Mouse (Mus musculus): ENCODE measurements around the gene Dcps. TPM values are rescaled to one million over a fixed set of nuclear protein-coding genes. Genes with fewer than 3 reads are reported as not detected.
A peak's percentile ranks its signal among the peaks of the same experiment; 100 is the strongest.

The Dcps gene
- 10 to 100 TPM; 19.4 to 20.6 TPM for total RNA-seq (2021)
- long read RNA-seq, experiment 1, transcript Dcps-201 (6 exons, 1,274 nt), result major isoform, 10 of 11 reads
- long read RNA-seq, experiment 1, partial matches to known transcripts, result 1 of 11 reads
- long read RNA-seq, experiment 1, other reads (novel, unspliced or antisense), result 0 of 11 reads
- long read RNA-seq, experiment 2, transcript Dcps-201 (6 exons, 1,274 nt), result major isoform, 33 of 38 reads
- long read RNA-seq, experiment 2, partial matches to known transcripts, result 3 of 38 reads
- long read RNA-seq, experiment 2, other reads (novel, unspliced or antisense), result 2 of 38 reads

GRCm38 (mm10) chr9:35175251-35176123 is at the start of gene Dcps:
Gene Dcps (minus strand): TSS chr9:35176061.
- peak; percentile 87 to 89 for DNase-seq (ENCODE audit: low spot score in 2 of 2)

GRCm38 (mm10) chr9:35223466-35223865 is 47.6 kb upstream of the Dcps start:
- no peak for DNase-seq (ENCODE audit: low spot score in 2 of 2)

GRCm38 (mm10) chr9:35217963-35218362 is 42.1 kb upstream of the Dcps start:
- DNase-seq (ENCODE audit: low spot score in 2 of 2), result no peak

- DNase-seq (ENCODE audit: low spot score in 2 of 2), result no peak
Observed at GRCm38 (mm10) chr9:35211573-35212511, 36.0 kb upstream of the Dcps start.

- DNase-seq (ENCODE audit: low spot score in 2 of 2), result peak; percentile 96 to 98
Observed at GRCm38 (mm10) chr9:35210542-35211474, 34.9 kb upstream of the Dcps start, which contains the start of gene Foxred1. Gene Foxred1 (minus strand): TSS chr9:35211055.

- DNase-seq (ENCODE audit: low spot score in 2 of 2), result no peak
Observed at GRCm38 (mm10) chr9:35204421-35204820, 28.6 kb upstream of the Dcps start.

GRCm38 (mm10) chr9:35203536-35203935 is 27.7 kb upstream of the Dcps start:
- no peak for DNase-seq (ENCODE audit: low spot score in 2 of 2)

- DNase-seq (ENCODE audit: low spot score in 2 of 2), result no peak
Observed at GRCm38 (mm10) chr9:35200529-35201060, 24.7 kb upstream of the Dcps start.

- DNase-seq (ENCODE audit: low spot score in 2 of 2), result peak; percentile 96 to 97
Observed at GRCm38 (mm10) chr9:35199772-35200471, 24.1 kb upstream of the Dcps start, which contains the start of the genes Srpr and Tirap. Gene Srpr (plus strand): TSS chr9:35200175. Gene Tirap (minus strand): TSS chr9:35200291.

GRCm38 (mm10) chr9:35198945-35199771 is 23.3 kb upstream of the Dcps start:
- DNase-seq (ENCODE audit: low spot score in 2 of 2), result no peak

- DNase-seq (ENCODE audit: low spot score in 2 of 2), result no peak
Observed at GRCm38 (mm10) chr9:35198351-35198750, 22.5 kb upstream of the Dcps start.

GRCm38 (mm10) chr9:35197625-35198024 is 21.8 kb upstream of the Dcps start:
- DNase-seq (ENCODE audit: low spot score in 2 of 2), result no peak

- DNase-seq (ENCODE audit: low spot score in 2 of 2), result no peak
Observed at GRCm38 (mm10) chr9:35194048-35194447, 18.2 kb upstream of the Dcps start.

GRCm38 (mm10) chr9:35192983-35193542 is 17.2 kb upstream of the Dcps start:
- DNase-seq (ENCODE audit: low spot score in 2 of 2), result no peak

GRCm38 (mm10) chr9:35188700-35189099 is 12.8 kb upstream of the Dcps start:
- DNase-seq (ENCODE audit: low spot score in 2 of 2), result peak in 1 of 2 experiments; percentile 41

GRCm38 (mm10) chr9:35187351-35187903 is 11.6 kb upstream of the Dcps start:
- DNase-seq (ENCODE audit: low spot score in 2 of 2), result no peak

- no peak for DNase-seq (ENCODE audit: low spot score in 2 of 2)
Observed at GRCm38 (mm10) chr9:35186430-35186829, 10.6 kb upstream of the Dcps start.

Data from adrenal gland, adult 18-20 months (tissue).